Mouse (Mus musculus) heart, adult 2 months (tissue): ENCODE measurements around the gene Spag6.

Source experiments
- CTCF ChIP-seq: fragments of 200-600 bp; IDR thresholded peaks from 2 replicates; pipeline ENCODE4 v1.8.1; 2022; ENCODE audit warnings: antibody characterized with exemption, mild to moderate bottlenecking, moderate library complexity
- POLR2A ChIP-seq: fragments of 200-500 bp; IDR thresholded peaks from 2 replicates; pipeline ENCODE4 v1.6.1; 2011; ENCODE audit warnings: mild to moderate bottlenecking, low read depth, low read length, control low read depth; ENCODE audit not compliant: insufficient read depth

DNA sequence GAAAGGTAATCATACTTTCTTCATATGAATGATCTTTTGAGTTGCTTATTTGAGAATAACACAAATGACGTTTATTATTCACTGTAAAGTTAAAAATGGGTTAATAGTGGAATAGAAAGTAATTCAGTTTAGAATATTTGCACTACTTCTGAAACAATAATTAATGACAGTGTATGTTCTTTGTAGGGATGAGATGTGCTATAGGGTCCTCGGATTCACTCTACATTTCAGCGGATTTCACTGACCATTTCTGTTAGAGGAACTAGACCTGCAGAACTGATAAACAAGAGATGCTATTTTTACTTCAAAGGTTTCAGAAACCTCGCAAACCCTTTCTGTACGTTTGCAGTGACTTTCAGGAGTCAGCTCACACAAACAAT is 351 bp upstream of the Spag6 start:
- TF ChIP-seq CTCF (no peak), POLR2A (no peak)
